Mouse (Mus musculus) layer of hippocampus, adult 8-10 months (tissue): ENCODE data around the gene Scrn1. TPM values are rescaled to one million over a fixed set of nuclear protein-coding genes. Genes with fewer than 3 reads are reported as not detected.

Experiments used
- DNase-seq, 2 experiments: peaks; one replicate each; pipeline ENCODE4 v3.0.0; 2022; ENCODE audit warnings: low spot score in 2 of 2
- total RNA-seq, 4 experiments: library from RNA; stranded (reverse); gene quantifications; 2 replicates each; pipeline ENCODE4 v1.2.4; 2022

Gene Scrn1
- 100 to 1,000 TPM; 101 to 107 (median 103) TPM for total RNA-seq

DNA sequence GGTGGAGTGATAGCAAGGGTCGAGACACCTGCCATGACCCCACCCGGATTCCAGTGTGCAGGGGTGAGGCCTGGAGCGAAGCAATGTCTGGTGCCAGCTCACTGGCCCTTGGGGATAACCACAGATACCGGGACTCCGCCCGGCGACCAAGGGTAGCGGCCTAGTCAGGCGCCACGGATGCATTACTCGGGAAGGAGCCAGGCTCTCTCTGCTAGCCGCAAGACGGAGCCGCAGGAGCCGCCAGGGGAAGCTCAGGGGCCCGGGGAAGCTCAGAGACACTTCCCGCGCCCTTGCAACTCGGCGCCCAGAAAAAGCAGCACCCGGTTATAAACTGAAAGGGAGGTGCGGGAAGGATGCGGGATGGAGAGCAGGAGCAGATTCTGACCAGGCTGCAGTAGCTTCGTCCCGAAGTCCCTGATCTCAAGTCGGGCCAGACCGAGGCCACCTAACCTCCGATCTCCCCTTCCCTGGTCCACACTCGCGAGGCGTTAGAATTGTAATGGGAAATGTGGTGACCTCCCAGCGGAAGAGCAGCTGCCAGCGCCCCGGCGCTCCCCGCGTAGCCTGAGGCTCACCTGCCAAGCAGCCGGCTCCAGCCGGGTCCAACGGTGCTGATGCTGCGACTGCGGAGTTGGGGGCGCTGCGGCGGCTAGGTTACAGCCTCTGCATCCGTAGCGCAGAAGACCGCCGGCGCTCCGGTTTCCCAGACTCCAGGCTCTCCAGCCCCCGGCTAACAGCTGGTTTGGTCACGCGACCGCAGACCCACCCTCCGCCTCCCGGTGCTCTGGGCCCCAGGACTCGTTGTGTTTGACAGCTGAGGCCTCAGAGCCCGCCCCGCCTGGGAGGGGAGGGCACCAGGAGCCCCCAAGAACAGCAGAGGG lies at the start of gene Scrn1:
Gene Scrn1 (minus strand): TSS at position 825 of the 881 bp plus-strand sequence.
- DNase-seq = peak; percentile 56 to 72

DNA sequence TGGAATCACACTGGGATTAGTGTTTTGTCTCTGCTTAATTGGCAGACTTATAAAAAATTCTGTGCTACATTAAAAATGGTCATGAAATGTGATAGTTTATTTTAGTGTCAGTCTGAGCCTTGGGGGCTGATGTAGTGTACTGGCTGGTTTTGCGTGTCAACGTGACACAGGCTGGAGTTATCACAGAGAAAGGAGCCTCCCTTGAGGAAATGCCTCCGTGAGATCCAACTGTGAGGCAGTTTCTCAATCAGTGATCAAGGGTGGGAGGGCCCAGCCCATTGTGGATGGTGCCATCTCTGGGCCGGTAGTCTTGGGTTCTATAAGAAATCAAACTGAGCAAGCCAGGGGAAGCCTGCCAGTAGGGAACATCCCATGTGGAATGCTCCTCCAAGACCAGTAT lies 40.0 kb upstream of the Scrn1 start:
- DNase-seq = no peak

GRCm38 (mm10) chr6:54604001-54604715 lies 37.9 kb upstream of the Scrn1 start:
- DNase-seq = no peak

GRCm38 (mm10) chr6:54602891-54603290 lies 36.6 kb upstream of the Scrn1 start:
- no peak for DNase-seq

DNA sequence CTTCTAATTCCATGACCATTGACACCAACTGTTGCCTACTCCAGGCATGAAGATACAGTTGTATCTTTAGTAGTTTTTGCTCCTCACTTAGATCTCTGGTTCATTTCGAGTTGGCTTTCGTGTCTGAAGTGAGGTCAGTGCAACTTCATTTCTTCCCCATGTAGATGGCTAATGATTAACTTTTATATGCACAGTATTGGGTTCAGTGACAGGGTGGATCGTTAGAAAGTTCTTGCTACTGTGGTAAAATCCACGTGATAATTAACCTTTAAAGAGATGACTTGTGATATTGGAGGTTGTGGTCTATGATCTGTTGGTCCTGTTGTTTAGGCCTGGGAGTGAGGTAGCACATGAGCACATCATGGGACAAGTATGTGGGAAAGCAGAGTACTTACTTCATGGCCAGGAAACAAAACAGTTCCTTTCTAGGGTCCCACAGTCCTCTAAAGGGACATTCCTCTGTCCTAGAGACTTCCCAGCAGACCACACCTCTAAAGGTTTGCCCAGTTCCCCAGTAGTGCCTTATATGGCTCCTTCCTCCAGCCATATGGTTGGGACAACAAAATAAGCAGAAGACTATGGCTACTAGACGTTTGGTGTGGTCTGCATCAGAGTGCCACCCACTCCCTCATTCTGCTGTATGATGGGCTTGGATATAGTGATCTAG lies 34.5 kb upstream of the Scrn1 start:
- DNase-seq = no peak

GRCm38 (mm10) chr6:54597711-54598110 lies 31.4 kb upstream of the Scrn1 start:
- no peak for DNase-seq

GRCm38 (mm10) chr6:54597208-54597607 lies 30.9 kb upstream of the Scrn1 start, which contains the start of gene Fkbp14:
Fkbp14 (minus strand) TSS chr6:54597308.
- no peak for DNase-seq

DNA sequence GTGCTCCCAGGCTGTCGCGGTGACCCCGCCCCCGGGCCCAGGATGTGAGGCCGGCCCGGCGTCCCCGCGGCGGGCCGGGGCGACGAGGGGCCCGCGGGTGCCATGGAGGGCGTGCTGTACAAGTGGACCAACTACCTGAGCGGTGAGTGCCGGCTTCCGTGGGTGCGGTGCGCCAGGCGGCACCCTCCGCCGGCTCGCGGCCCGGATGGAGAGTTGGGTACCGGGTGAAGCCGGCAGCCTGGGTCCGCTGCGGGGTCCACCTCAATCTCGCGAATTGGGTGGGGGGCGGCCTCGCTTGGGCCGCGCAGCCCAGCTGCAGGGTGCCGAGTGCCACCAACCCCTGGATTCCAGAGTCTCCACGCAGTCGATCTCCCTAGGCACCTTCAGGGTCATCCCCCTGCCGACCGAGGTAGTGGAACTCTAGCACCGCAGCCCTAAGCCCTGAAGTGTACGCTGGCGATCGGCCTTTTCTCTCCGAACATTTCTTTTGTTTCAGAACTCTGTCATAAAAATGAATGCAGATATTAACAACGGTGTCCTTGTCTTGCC lies 29.1 kb upstream of the Scrn1 start:
- DNase-seq = no peak

- DNase-seq = peak; percentile 78 to 87
These were observed 28.4 kb upstream of the Scrn1 start, which contains the start of gene Plekha8 for GRCm38 (mm10) chr6:54594469-54595329. Plekha8 (plus strand) TSS chr6:54595111.

- DNase-seq = no peak
These were observed 27.6 kb upstream of the Scrn1 start for GRCm38 (mm10) chr6:54593766-54594468.

DNA sequence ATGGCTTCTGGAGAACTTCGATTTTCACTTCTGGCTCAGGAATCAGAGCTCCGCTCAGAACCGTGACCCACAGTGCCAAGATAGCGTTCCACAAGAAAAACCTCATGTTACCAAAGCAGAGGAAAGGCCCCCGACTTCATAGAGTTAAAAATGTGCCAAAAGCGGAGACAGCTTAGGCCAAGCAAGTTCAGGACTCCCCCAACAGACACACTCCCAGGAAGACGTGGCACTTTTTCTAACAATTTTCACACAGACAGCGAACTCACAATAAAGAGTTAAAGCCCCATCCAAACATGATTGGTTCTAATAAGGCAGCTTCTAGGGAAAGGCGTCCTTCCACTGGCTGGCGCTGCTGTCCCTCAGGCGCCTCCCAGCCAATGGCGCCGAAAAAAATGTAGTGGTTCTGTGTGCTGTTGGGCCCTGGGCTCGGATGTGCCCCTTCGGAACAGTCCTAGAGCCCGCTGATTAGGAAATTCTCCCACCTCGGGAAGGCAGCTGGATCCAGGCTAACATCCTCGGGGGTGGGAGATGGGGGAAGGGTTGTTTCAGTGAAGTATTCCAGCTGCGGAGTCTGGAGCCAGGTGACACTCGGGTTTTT lies 26.7 kb upstream of the Scrn1 start:
- peak; percentile 93 to 96 for DNase-seq

DNA sequence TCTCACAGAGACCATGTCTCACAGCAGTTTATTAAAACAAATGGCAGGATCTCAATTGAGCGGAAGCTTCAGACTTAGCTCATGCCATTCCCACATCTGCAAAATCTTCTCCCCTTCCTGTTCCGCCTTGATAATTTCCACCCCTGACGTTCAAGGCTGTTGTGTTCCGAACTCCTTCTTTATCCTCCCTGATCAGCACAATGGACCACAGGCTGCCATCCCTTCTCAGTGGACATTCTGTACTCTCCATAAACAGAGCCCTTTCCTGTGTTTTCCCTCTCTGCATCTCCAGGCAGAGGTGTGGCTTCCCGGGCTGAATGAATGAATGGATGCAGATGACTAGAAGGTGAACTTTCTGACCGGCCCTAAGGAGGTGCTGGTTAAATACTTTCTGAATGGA lies 25.5 kb upstream of the Scrn1 start:
- DNase-seq = no peak

DNA sequence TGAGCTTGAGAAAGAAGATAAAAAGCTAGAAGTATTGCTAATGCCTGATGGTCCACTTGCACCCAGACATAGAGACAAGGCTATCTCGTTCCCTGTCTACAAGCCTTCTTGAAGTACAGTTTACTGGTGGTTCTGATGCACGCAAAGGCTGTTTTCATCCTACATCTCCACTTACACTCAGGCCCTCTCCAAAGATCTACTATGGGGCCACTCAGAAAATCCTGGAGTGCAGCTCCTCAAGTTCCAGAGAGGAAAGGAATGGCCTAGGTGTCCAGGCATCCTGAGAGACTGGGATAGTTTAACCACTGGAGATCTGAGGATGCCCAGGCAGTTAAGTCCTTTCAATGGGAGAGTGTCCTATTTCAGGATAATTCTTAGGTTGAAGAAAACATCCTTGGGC lies 24.4 kb upstream of the Scrn1 start:
- DNase-seq = no peak

DNA sequence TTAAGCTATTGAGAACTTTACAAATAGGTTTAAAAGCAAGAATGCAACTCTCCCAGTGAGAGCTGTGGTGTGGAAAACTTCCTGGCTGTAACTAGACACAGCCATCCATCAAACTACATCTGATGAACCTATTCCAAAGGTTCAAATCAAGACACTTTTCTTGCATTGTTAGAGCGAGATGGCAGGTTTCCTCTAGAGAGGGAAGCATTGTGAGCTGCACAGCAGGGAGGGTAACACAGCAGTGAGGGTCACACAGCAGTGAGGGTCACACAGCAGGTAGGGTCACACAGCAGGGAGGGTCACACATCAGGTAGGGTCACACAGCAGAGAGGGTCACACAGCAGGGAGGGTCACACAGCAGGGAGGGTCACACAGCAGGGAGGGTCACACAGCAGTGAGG lies 21.9 kb upstream of the Scrn1 start:
- DNase-seq = no peak

GRCm38 (mm10) chr6:54587683-54588082 lies 21.4 kb upstream of the Scrn1 start:
- no peak for DNase-seq

DNA sequence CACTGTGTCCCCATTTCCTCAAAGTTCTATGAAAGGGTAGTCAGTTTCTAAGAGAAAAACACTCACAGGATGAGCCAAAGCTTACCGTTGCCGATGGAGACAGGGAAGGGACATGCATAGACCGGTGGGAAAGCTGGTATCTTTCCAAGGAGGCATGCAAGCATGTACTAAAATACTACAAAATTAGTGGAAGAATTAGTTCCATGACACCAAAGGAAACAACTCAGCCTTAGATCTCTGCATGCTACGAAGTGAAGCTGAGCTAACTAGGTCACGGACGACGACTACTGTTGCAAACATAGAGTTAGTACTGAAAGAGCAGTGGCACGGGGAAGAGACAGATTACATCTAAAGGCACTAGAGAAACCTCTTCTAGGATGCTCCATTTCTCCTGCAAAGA lies 20.6 kb upstream of the Scrn1 start:
- no peak for DNase-seq

GRCm38 (mm10) chr6:54586175-54586574 lies 19.9 kb upstream of the Scrn1 start:
- DNase-seq = no peak

- no peak for DNase-seq
These were observed 7.1 kb upstream of the Scrn1 start for GRCm38 (mm10) chr6:54573218-54573955.

DNA sequence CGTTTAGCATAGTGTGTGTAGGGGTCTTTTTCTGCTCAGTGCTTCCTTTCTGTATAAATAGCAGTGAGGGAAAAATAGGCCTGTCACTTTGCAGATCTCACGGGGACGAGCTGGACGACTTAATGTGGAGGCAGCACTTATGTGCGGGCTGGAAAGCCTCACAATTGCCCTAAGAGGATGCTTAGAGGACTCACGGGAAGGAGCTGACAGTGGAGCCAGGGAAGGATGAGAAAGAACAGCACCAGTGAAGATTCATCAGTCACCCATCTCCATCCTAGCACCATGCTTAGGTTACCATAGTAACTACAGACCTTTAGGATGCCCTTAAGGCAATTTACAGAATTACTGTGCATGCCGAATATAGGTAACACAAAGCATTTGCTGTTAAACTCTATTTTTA lies 3.5 kb upstream of the Scrn1 start:
- DNase-seq = no peak
